Mouse (Mus musculus): ENCODE measurements at regions not wholly inside any gene's neighbourhood (a gene's known extent, or its start where the extent isn't known, plus 50 kb on each side); places are given as distances from the start of the nearest gene placed in this dataset.

DNA sequence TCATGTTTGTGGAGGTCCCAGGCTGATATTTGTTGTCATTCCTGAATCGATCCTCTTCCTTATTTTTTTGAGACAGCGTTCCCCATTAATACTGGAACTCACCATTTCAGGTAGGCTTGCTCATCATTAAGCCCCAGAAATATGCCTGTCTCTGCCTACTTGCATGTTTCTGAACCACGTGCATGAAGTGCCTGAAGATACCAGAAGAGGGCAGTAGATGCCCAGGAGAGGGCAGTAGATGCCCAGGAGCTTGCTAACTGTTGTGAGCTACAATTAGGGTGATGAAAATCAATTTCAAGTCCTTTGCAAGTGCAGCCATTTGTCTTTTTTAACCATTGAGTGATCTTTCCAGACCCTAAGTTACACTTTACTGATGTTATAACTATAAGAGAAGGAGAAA, 871.6 kb upstream of the Ddx18 start:
- TF ChIP-seq ZC3H11A (IDR thresholded peaks at IDR 0.05; ENCODE audit: borderline replicate concordance, low read depth, low read length), result peak; percentile 94
- no peak for TF ChIP-seq HCFC1 (IDR thresholded peaks at IDR 0.05; ENCODE audit: borderline replicate concordance, insufficient read depth, low read length)
- Histone ChIP-seq H3K9ac (ENCODE audit: insufficient read depth, low read depth, low read length, poor library complexity, severe bottlenecking) (no peak overlapping the region), H3K9me3 (ENCODE audit: control insufficient read depth, insufficient read depth, low read depth, low read length) (no peaks in the 10 kb centered on the region), H3K27ac (ENCODE audit: insufficient read depth, low read depth, low read length, poor library complexity, severe bottlenecking) (no peak overlapping the region), H3K4me3 (ENCODE audit: insufficient read depth in 1 of 2, low read depth in 1 of 2, low read length in 2 of 2, poor library complexity in 1 of 2, severe bottlenecking in 1 of 2) (no peak overlapping the region), H3K36me3 (ENCODE audit: control insufficient read depth, insufficient read depth, low read length, poor library complexity, severe bottlenecking) (no peaks in the 10 kb centered on the region), H3K4me1 (ENCODE audit: control insufficient read depth in 2 of 2, insufficient read depth in 2 of 2, low read length in 2 of 2, poor library complexity in 1 of 2) (no peaks in the 10 kb centered on the region)
- in situ Hi-C loops (cut with MboI; ENCODE audit: low sequenced_read_pairs in 2 of 2, unreplicated experiment in 2 of 2), result no loop called here
- peak; percentile 56 for DNase-seq (ENCODE audit: low read depth, low spot score)

DNA sequence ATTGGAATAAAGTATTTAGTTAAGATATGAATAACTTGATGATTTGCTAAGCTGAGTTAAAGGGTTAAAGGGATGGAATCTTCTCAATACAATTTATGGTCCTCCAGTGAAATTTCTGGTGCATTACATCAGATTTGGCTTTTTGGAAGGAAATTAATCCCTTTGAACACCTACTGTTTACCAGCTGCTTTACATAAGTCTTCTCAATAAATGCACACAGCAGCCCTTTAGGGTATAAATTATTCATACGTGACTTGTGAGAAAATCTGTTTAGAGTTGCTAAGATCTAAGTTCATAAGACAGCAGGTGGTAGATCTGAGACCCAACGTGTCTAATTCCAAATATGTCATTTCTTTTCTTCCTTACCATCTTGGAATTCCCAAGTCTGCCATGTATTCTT, 855.7 kb upstream of the Ddx18 start:
- H3K27ac ChIP-seq (ENCODE audit: insufficient read depth, low read depth, low read length, poor library complexity, severe bottlenecking), result no peak overlapping the region
- no peaks in the 10 kb centered on the region for H3K4me1 ChIP-seq (ENCODE audit: control insufficient read depth in 2 of 2, insufficient read depth in 2 of 2, low read length in 2 of 2, poor library complexity in 1 of 2)
- no peak for DNase-seq (ENCODE audit: low read depth, low spot score)
- no peaks in the 10 kb centered on the region for H3K9me3 ChIP-seq (ENCODE audit: control insufficient read depth, insufficient read depth, low read depth, low read length)
- H3K36me3 ChIP-seq (ENCODE audit: control insufficient read depth, insufficient read depth, low read length, poor library complexity, severe bottlenecking), result no peaks in the 10 kb centered on the region
- in situ Hi-C loops (cut with MboI; ENCODE audit: low sequenced_read_pairs in 2 of 2, unreplicated experiment in 2 of 2), result no loop called here
- TF ChIP-seq CHD2 (IDR thresholded peaks at IDR 0.05; ENCODE audit: low read depth, low read length) (no peak), ZC3H11A (IDR thresholded peaks at IDR 0.05; ENCODE audit: borderline replicate concordance, low read depth, low read length) (no peak), ZNF384 (IDR thresholded peaks at IDR 0.05; ENCODE audit: low read depth, low read length) (no peak), MAFK (IDR thresholded peaks at IDR 0.05; ENCODE audit: insufficient read depth, low read depth, low read length) (no peak), HCFC1 (IDR thresholded peaks at IDR 0.05; ENCODE audit: borderline replicate concordance, insufficient read depth, low read length) (no peak)
- H3K9ac ChIP-seq (ENCODE audit: insufficient read depth, low read depth, low read length, poor library complexity, severe bottlenecking), result no peak overlapping the region
- no peak overlapping the region for H3K4me3 ChIP-seq (ENCODE audit: insufficient read depth in 1 of 2, low read depth in 1 of 2, low read length in 2 of 2, poor library complexity in 1 of 2, severe bottlenecking in 1 of 2)

DNA sequence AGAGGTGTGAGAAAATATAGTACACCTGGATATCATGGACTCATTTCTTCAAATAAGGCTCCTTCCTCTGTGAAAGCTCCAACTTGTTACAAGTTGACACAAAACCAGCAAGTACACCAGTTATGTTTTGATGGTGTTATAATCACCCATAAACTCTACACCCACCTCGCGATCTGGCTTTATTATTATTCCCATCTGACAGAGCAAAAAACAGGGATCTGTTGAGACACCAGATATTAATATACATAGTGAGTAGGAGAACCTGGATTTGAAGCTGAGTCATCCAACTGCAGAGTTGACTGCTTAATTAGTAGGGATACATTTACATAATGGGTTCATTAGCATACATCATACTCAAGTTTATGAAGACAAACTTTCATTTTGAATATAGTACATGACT, 828.6 kb upstream of the Ddx18 start:
- in situ Hi-C loops (cut with MboI; ENCODE audit: low sequenced_read_pairs in 2 of 2, unreplicated experiment in 2 of 2), result no loop called here
- DNase-seq (ENCODE audit: low read depth, low spot score), result no peak
- no peaks in the 10 kb centered on the region for H3K9me3 ChIP-seq (ENCODE audit: control insufficient read depth, insufficient read depth, low read depth, low read length)
- TF ChIP-seq CHD2 (IDR thresholded peaks at IDR 0.05; ENCODE audit: low read depth, low read length), result no peak
- TF ChIP-seq MAFK (IDR thresholded peaks at IDR 0.05; ENCODE audit: insufficient read depth, low read depth, low read length), result no peak
- TF ChIP-seq HCFC1 (IDR thresholded peaks at IDR 0.05; ENCODE audit: borderline replicate concordance, insufficient read depth, low read length), result no peak
- no peak for TF ChIP-seq ZNF384 (IDR thresholded peaks at IDR 0.05; ENCODE audit: low read depth, low read length)
- TF ChIP-seq ZC3H11A (IDR thresholded peaks at IDR 0.05; ENCODE audit: borderline replicate concordance, low read depth, low read length), result no peak
- H3K36me3 ChIP-seq (ENCODE audit: control insufficient read depth, insufficient read depth, low read length, poor library complexity, severe bottlenecking), result no peaks in the 10 kb centered on the region
- H3K27ac ChIP-seq (ENCODE audit: insufficient read depth, low read depth, low read length, poor library complexity, severe bottlenecking), result no peak overlapping the region
- no peaks in the 10 kb centered on the region for H3K4me1 ChIP-seq (ENCODE audit: control insufficient read depth in 2 of 2, insufficient read depth in 2 of 2, low read length in 2 of 2, poor library complexity in 1 of 2)
- H3K9ac ChIP-seq (ENCODE audit: insufficient read depth, low read depth, low read length, poor library complexity, severe bottlenecking), result no peak overlapping the region
- H3K4me3 ChIP-seq (ENCODE audit: insufficient read depth in 1 of 2, low read depth in 1 of 2, low read length in 2 of 2, poor library complexity in 1 of 2, severe bottlenecking in 1 of 2), result no peak overlapping the region

DNA sequence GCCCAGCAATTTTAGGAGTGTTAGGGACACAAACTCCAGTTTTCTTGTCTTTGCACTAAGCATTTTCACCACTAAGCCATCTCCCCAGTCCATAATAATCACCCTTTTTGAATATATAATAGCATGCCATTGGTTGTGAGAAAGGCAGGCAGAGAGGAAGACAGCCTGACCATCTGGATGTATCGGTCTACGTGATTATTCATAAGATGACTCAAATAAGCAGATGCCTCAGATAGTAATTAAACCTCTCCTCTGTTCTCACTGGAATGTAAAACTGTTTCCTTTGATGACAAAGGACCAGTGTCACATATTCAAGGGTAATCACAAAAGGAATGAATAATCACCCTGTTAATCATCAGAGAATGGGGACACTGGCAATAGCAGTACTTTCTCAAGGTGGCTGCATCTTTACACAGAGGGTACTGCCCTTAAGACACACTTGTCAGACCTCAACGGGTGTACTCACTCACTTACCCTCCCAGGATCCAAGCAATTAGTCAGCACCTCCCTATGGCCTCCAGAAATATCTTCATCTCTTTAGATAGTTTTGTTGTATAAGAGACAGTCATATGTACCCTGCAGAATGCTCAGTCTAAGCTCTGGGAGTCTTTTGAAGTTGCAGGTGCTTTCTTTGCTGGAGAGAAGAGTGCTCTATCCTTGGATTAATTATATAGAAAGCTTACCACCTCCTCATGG, 826.0 kb upstream of the Ddx18 start:
- in situ Hi-C loops (cut with MboI; ENCODE audit: low sequenced_read_pairs in 2 of 2, unreplicated experiment in 2 of 2), result no loop called here

DNA sequence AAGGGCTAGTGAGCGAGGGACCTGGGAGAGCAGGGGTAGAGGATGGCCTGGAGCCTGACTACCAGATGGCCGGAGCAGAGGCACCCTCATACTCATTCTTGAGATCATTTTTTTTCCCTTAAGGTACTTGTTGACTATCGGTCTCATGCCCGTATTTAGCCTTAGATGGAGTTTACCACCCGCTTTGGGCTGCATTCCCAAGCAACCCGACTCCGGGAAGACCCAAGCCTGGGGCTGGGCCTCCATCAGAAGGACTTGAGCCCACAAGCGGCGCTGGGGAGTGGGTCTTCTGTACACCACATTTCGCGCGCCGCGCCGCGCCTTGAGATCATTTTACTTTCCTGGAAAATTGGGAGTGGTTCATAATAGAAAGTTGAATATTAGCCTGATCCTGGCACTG, 789.2 kb upstream of the Ddx18 start:
- Histone ChIP-seq H3K9ac (ENCODE audit: insufficient read depth, low read depth, low read length, poor library complexity, severe bottlenecking) (no peak overlapping the region), H3K27ac (ENCODE audit: insufficient read depth, low read depth, low read length, poor library complexity, severe bottlenecking) (no peak overlapping the region), H3K4me1 (ENCODE audit: control insufficient read depth in 2 of 2, insufficient read depth in 2 of 2, low read length in 2 of 2, poor library complexity in 1 of 2) (no peaks in the 10 kb centered on the region), H3K4me3 (ENCODE audit: insufficient read depth in 1 of 2, low read depth in 1 of 2, low read length in 2 of 2, poor library complexity in 1 of 2, severe bottlenecking in 1 of 2) (no peak overlapping the region), H3K9me3 (ENCODE audit: control insufficient read depth, insufficient read depth, low read depth, low read length) (no peaks in the 10 kb centered on the region), H3K36me3 (ENCODE audit: control insufficient read depth, insufficient read depth, low read length, poor library complexity, severe bottlenecking) (no peaks in the 10 kb centered on the region)
- DNase-seq (ENCODE audit: low read depth, low spot score), result peak; percentile 100
- in situ Hi-C loops (cut with MboI; ENCODE audit: low sequenced_read_pairs in 2 of 2, unreplicated experiment in 2 of 2), result no loop called here
- TF ChIP-seq HCFC1 (IDR thresholded peaks at IDR 0.05; ENCODE audit: borderline replicate concordance, insufficient read depth, low read length) (no peak), ZNF384 (IDR thresholded peaks at IDR 0.05; ENCODE audit: low read depth, low read length) (no peak), ZC3H11A (IDR thresholded peaks at IDR 0.05; ENCODE audit: borderline replicate concordance, low read depth, low read length) (no peak), CHD2 (IDR thresholded peaks at IDR 0.05; ENCODE audit: low read depth, low read length) (no peak), MAFK (IDR thresholded peaks at IDR 0.05; ENCODE audit: insufficient read depth, low read depth, low read length) (no peak)

More for the DNA sequence above, 826.0 kb upstream of the Ddx18 start:
- H3K9me3 ChIP-seq (ENCODE audit: control insufficient read depth, insufficient read depth, low read depth, low read length), result no peaks in the 10 kb centered on the region
- no peak for DNase-seq (ENCODE audit: low read depth, low spot score)
- H3K9ac ChIP-seq (ENCODE audit: insufficient read depth, low read depth, low read length, poor library complexity, severe bottlenecking), result no peak overlapping the region
- no peak overlapping the region for H3K27ac ChIP-seq (ENCODE audit: insufficient read depth, low read depth, low read length, poor library complexity, severe bottlenecking)
- no peaks in the 10 kb centered on the region for H3K4me1 ChIP-seq (ENCODE audit: control insufficient read depth in 2 of 2, insufficient read depth in 2 of 2, low read length in 2 of 2, poor library complexity in 1 of 2)
- H3K4me3 ChIP-seq (ENCODE audit: insufficient read depth in 1 of 2, low read depth in 1 of 2, low read length in 2 of 2, poor library complexity in 1 of 2, severe bottlenecking in 1 of 2), result no peak overlapping the region
- H3K36me3 ChIP-seq (ENCODE audit: control insufficient read depth, insufficient read depth, low read length, poor library complexity, severe bottlenecking), result no peaks in the 10 kb centered on the region
- TF ChIP-seq ZNF384 (IDR thresholded peaks at IDR 0.05; ENCODE audit: low read depth, low read length) (no peak), ZC3H11A (IDR thresholded peaks at IDR 0.05; ENCODE audit: borderline replicate concordance, low read depth, low read length) (no peak), HCFC1 (IDR thresholded peaks at IDR 0.05; ENCODE audit: borderline replicate concordance, insufficient read depth, low read length) (no peak), MAFK (IDR thresholded peaks at IDR 0.05; ENCODE audit: insufficient read depth, low read depth, low read length) (no peak), CHD2 (IDR thresholded peaks at IDR 0.05; ENCODE audit: low read depth, low read length) (no peak)

Measured in ES-E14 (cell line).